Mouse (Mus musculus) spleen, adult 2 months (tissue): Measurements from ENCODE around the gene Arpp21. TPM values are rescaled to one million over a fixed set of nuclear protein-coding genes. Genes with fewer than 3 reads are reported as not detected.

Source experiments
- DNase-seq, 2 experiments: peaks; one replicate each; pipeline versions ENCODE4 v3.0.0 to v3.0.0-alpha.2; 2012 to 2021; ENCODE audit warnings: low spot score in 2 of 2, low read depth in 1 of 2
- H3K27ac ChIP-seq: fragments of 200-500 bp; 2 replicates; pipeline ENCODE4 v1.5.1; 2012; ENCODE audit warnings: low read length, inconsistent platforms; ENCODE audit not compliant: insufficient read depth
- H3K27me3 ChIP-seq: fragments of 200-500 bp; 2 replicates; pipeline ENCODE4 v1.6.1; 2012; ENCODE audit warnings: mild to moderate bottlenecking, moderate library complexity, low read length, inconsistent platforms; ENCODE audit not compliant: control insufficient read depth, insufficient read depth
- H3K36me3 ChIP-seq: fragments of 200-500 bp; 2 replicates; pipeline ENCODE4 v1.6.1; 2012; ENCODE audit warnings: mild to moderate bottlenecking, low read length, inconsistent platforms; ENCODE audit not compliant: control insufficient read depth, insufficient read depth
- H3K4me1 ChIP-seq: fragments of 200-500 bp; 2 replicates; pipeline ENCODE4 v1.6.1; 2011; ENCODE audit warnings: inconsistent platforms; ENCODE audit not compliant: control insufficient read depth, insufficient read depth, insufficient read length
- H3K4me3 ChIP-seq: fragments of 200-500 bp; 2 replicates; pipeline ENCODE4 v1.5.1; 2011; ENCODE audit warnings: mild to moderate bottlenecking, inconsistent platforms; ENCODE audit not compliant: insufficient read depth, insufficient read length; ENCODE audit errors: extremely low read depth
- CTCF ChIP-seq: fragments of 200-500 bp; IDR thresholded peaks from 2 replicates; pipeline ENCODE4 v1.5.1; 2011; ENCODE audit warnings: mild to moderate bottlenecking, inconsistent platforms; ENCODE audit not compliant: insufficient read depth, insufficient read length, insufficient replicate concordance; ENCODE audit errors: extremely low read depth
- POLR2A ChIP-seq: fragments of 200-500 bp; IDR thresholded peaks from 2 replicates; pipeline ENCODE4 v1.6.1; 2011; ENCODE audit warnings: low read depth, low read length, inconsistent platforms
- WGBS: fragments of 180-500 bp; shearing (Covaris S2); methylation state at CpG from one replicate; pipeline ENCODE4 v1.1.7; 2018; 5-methylcytosine and 5-hydroxymethylcytosine counted together
- polyA plus RNA-seq: library from polyadenylated mRNA; depleted of rRNA; stranded (reverse); fragments of >200 nt; gene quantifications from 2 replicates; pipeline ENCODE4 v1.2.3, GENCODE M21; 2012

The Arpp21 gene
- polyA plus RNA-seq, 1 experiment, result 0.42 TPM

GRCm38 (mm10) chr9:112111610-112112009 is 124.1 kb downstream of the Arpp21 start:
- Histone ChIP-seq H3K4me3 (no peak overlapping the region), H3K27ac (no peak overlapping the region), H3K27me3 (no peaks in the 10 kb centered on the region), H3K36me3 (no peaks in the 10 kb centered on the region), H3K4me1 (no peaks in the 10 kb centered on the region)
- TF ChIP-seq CTCF (no peak), POLR2A (no peak)
- no peak for DNase-seq
- 86% methylated on average over 5 of the region's 5 CpGs for WGBS

- Histone ChIP-seq H3K4me1 (no peaks in the 10 kb centered on the region; the same call in 1 of the 2 replicates), H3K36me3 (no peaks in the 10 kb centered on the region), H3K4me3 (no peak overlapping the region), H3K27me3 (no peaks in the 10 kb centered on the region), H3K27ac (no peak overlapping the region)
- TF ChIP-seq CTCF (no peak), POLR2A (no peak)
- no peak for DNase-seq
- 76% methylated on average over 2 of the region's 2 CpGs for WGBS
Observed at GRCm38 (mm10) chr9:112102852-112103192, 132.9 kb downstream of the Arpp21 start.

- Histone ChIP-seq H3K4me3 (no peak overlapping the region), H3K27me3 (no peaks in the 10 kb centered on the region), H3K27ac (no peak overlapping the region), H3K36me3 (no peaks in the 10 kb centered on the region), H3K4me1 (no peaks in the 10 kb centered on the region; the same call in 1 of the 2 replicates)
- TF ChIP-seq CTCF (no peak), POLR2A (no peak)
- 57% methylated on average over 6 of the region's 6 CpGs for WGBS
- DNase-seq, result no peak
Observed at GRCm38 (mm10) chr9:112102155-112102851, 133.4 kb downstream of the Arpp21 start.

GRCm38 (mm10) chr9:112100841-112101595 is 134.7 kb downstream of the Arpp21 start:
- no peaks in the 10 kb centered on the region; the same call in 1 of the 2 replicates for H3K4me1 ChIP-seq
- peak in 1 of 2 experiments; percentile 7 for DNase-seq
- WGBS, result 78% methylated on average over 3 of the region's 3 CpGs
- H3K4me3 ChIP-seq, result no peak overlapping the region
- no peak overlapping the region for H3K27ac ChIP-seq
- no peaks in the 10 kb centered on the region for H3K27me3 ChIP-seq
- TF ChIP-seq CTCF, result no peak
- no peak for TF ChIP-seq POLR2A
- no peaks in the 10 kb centered on the region for H3K36me3 ChIP-seq

- Histone ChIP-seq H3K4me3 (no peak overlapping the region), H3K4me1 (no peaks in the 10 kb centered on the region; the same call in 1 of the 2 replicates), H3K36me3 (no peaks in the 10 kb centered on the region), H3K27ac (no peak overlapping the region), H3K27me3 (no peaks in the 10 kb centered on the region)
- TF ChIP-seq CTCF (no peak), POLR2A (no peak)
- no peak for DNase-seq
- 85% methylated on average over 6 of the region's 6 CpGs for WGBS
Observed at GRCm38 (mm10) chr9:112098267-112098666, 137.5 kb downstream of the Arpp21 start.

GRCm38 (mm10) chr9:112095708-112096107 is 140.0 kb downstream of the Arpp21 start:
- Histone ChIP-seq H3K4me1 (no peaks in the 10 kb centered on the region), H3K4me3 (no peak overlapping the region), H3K27ac (no peak overlapping the region), H3K36me3 (no peaks in the 10 kb centered on the region), H3K27me3 (no peaks in the 10 kb centered on the region)
- WGBS, result 72% methylated on average over 5 of the region's 5 CpGs
- no peak for TF ChIP-seq POLR2A
- TF ChIP-seq CTCF, result no peak
- no peak for DNase-seq

GRCm38 (mm10) chr9:112095198-112095597 is 140.5 kb downstream of the Arpp21 start:
- 90% methylated on average over 2 of the region's 2 CpGs for WGBS
- no peaks in the 10 kb centered on the region for H3K36me3 ChIP-seq
- TF ChIP-seq POLR2A (no peak), CTCF (no peak)

More at GRCm38 (mm10) chr9:112095198-112095597, 140.5 kb downstream of the Arpp21 start:
- no peak overlapping the region for H3K27ac ChIP-seq
- H3K4me3 ChIP-seq, result no peak overlapping the region
- H3K27me3 ChIP-seq, result no peaks in the 10 kb centered on the region
- no peak for DNase-seq
- no peaks in the 10 kb centered on the region for H3K4me1 ChIP-seq
